Mouse (Mus musculus): ENCODE measurements around the gene Clhc1. TPM values are rescaled to one million over a fixed set of nuclear protein-coding genes. Genes with fewer than 3 reads are reported as not detected.

Gene Clhc1
- polyA plus RNA-seq, 1 experiment from 2014 or later = 0.42 TPM

DNA sequence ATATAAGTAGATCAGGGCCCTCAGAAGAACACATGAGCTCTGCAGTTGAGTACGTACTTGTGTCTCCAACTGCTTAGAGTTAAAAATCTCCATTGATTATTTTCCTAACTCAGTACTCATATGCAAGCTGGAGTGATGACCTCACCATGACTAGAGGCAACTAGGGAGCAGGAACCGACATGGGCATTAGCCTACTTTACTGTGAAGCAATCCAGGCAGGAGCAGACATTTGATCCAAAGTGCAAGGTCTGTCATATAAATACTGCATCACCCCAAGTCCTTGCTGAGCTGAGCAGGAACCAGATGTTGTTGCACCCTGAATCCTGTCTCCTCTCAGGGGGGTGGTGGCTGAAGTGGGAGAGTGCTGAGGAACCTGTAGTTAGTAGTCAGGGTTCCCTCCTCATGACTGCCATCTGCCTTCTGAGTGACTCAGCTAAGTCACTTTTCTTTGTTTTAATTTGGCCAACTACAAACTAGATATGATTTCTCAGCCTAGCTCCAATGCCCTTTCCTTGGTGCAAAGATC, 59.8 kb downstream of the Clhc1 start:
- H3K27ac ChIP-seq = no peak overlapping the region
- H3K79me2 ChIP-seq (ENCODE audit: inconsistent target) = no peaks in the 10 kb centered on the region
- no peaks in the 10 kb centered on the region for H3K36me3 ChIP-seq (ENCODE audit: inconsistent target)
- WGBS (ENCODE audit: missing documents) = 100% methylated on average over 2 of the region's 2 CpGs
- no peak overlapping the region for H3K4me3 ChIP-seq (ENCODE audit: inconsistent target)

GRCm38 (mm10) chr11:29609756-29610468, 62.2 kb downstream of the Clhc1 start:
- no peak overlapping the region for H3K27ac ChIP-seq
- H3K4me3 ChIP-seq (ENCODE audit: inconsistent target) = no peak overlapping the region
- no peaks in the 10 kb centered on the region for H3K36me3 ChIP-seq (ENCODE audit: inconsistent target)
- no peaks in the 10 kb centered on the region for H3K79me2 ChIP-seq (ENCODE audit: inconsistent target)
- WGBS (ENCODE audit: missing documents) = 80% methylated on average over 5 of the region's 5 CpGs

DNA sequence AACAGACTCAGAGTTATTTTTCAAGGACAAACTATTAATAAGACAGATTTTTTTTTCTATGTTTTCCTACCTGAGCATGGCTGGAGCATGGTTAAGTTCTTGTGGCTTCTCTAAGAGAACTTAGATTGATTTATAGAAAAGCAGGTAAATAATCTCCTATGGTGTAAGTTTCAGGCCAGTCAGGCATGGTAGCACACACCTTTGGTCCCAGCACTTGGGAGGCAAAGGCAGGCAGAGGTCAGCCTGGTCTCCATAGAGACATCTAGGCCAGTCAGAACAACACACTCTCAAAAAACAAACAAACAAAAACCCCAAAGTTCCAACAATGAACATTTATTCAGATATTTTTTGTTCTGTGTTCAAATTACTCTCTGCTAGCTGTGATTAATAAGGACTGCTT, 64.3 kb downstream of the Clhc1 start:
- no peak overlapping the region for H3K4me3 ChIP-seq (ENCODE audit: inconsistent target)
- no peak overlapping the region for H3K27ac ChIP-seq
- H3K79me2 ChIP-seq (ENCODE audit: inconsistent target) = no peaks in the 10 kb centered on the region
- no peaks in the 10 kb centered on the region for H3K36me3 ChIP-seq (ENCODE audit: inconsistent target)

DNA sequence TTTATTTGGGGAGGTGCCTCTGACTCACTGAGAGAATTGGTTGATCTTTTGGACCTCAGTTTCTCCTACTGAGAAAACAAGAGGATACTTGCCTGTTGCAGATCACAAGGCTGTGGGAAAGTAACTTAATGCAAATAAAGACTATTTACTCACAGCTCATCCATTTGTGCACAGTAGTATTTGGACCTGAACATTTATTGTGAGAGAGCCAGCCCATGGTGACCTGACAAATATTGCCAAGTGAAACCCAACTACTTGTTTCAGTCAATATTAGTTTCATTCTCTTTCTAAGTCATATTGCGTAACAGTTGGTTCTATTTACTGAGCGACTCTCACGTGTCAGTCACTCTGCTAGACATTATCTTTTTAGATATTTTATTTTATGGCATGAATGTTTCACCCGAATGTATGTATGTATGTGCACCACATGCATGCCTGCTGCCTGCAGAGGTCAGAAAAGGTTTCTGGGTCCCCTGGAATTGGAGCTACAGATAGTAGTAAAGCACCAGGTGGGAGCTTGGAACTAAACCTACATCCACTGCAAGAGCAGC, 65.5 kb downstream of the Clhc1 start:
- Histone ChIP-seq H3K79me2 (ENCODE audit: inconsistent target) (no peaks in the 10 kb centered on the region), H3K4me3 (ENCODE audit: inconsistent target) (no peak overlapping the region), H3K36me3 (ENCODE audit: inconsistent target) (no peaks in the 10 kb centered on the region), H3K27ac (no peak overlapping the region)
- WGBS (ENCODE audit: missing documents) = 94% methylated on average over 4 of the region's 4 CpGs

- WGBS (ENCODE audit: missing documents) = 86% methylated on average over 6 of the region's 6 CpGs
- H3K27ac ChIP-seq = no peak overlapping the region
- no peaks in the 10 kb centered on the region for H3K79me2 ChIP-seq (ENCODE audit: inconsistent target)
- no peaks in the 10 kb centered on the region for H3K36me3 ChIP-seq (ENCODE audit: inconsistent target)
- no peak overlapping the region for H3K4me3 ChIP-seq (ENCODE audit: inconsistent target)
These were observed 66.6 kb downstream of the Clhc1 start for GRCm38 (mm10) chr11:29614217-29614924.

GRCm38 (mm10) chr11:29622030-29622790, 74.5 kb downstream of the Clhc1 start:
- no peak overlapping the region for H3K4me3 ChIP-seq (ENCODE audit: inconsistent target)
- 97% methylated on average over 5 of the region's 5 CpGs for WGBS (ENCODE audit: missing documents)
- no peak overlapping the region for H3K27ac ChIP-seq
- no peaks in the 10 kb centered on the region for H3K79me2 ChIP-seq (ENCODE audit: inconsistent target)
- no peaks in the 10 kb centered on the region for H3K36me3 ChIP-seq (ENCODE audit: inconsistent target)

DNA sequence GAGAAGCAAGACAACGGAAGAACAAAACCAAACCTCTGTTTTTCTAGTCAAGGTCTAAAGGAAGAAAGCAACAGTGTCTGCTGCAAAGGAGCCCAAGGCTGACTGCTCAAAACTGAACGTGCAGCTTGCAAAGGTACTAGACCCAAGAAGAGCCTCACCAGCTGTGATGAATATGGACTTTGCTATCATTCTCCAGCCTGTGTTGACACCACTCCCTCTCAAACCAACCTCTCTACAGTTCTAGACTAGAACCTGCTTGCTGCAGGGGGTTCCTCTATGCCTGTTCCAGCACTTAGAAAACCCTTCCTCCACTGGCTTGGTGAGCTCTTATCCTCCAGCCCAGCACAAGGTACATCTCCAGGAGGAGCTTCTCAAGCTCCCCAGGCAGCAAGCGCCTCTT, 75.6 kb downstream of the Clhc1 start:
- H3K36me3 ChIP-seq (ENCODE audit: inconsistent target) = no peaks in the 10 kb centered on the region
- no peaks in the 10 kb centered on the region for H3K79me2 ChIP-seq (ENCODE audit: inconsistent target)
- no peak overlapping the region for H3K4me3 ChIP-seq (ENCODE audit: inconsistent target)
- WGBS (ENCODE audit: missing documents) = 100% methylated on average over 3 of the region's 3 CpGs
- no peak overlapping the region for H3K27ac ChIP-seq

DNA sequence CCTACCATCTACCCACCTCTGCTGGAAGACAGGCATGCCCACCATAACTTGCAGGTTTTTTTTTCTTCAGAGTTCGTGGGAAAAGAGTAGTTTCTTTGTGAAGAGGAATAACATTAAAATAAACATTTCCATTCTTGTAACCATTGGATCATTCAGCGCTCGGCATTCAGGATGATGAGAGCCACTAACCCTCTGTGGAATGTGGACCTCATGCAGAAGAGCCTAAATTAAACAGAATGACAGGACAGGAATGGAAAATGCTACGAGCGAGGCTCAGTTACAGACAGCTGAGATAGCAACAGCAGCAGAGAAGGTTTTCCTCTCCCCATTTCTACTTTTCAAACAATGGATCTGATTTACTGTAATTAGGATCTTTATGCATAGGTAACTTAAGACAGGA, 78.8 kb downstream of the Clhc1 start:
- H3K79me2 ChIP-seq (ENCODE audit: inconsistent target) = no peaks in the 10 kb centered on the region
- no peak overlapping the region for H3K4me3 ChIP-seq (ENCODE audit: inconsistent target)
- no peak overlapping the region for H3K27ac ChIP-seq
- WGBS (ENCODE audit: missing documents) = 95% methylated on average over 5 of the region's 5 CpGs
- no peaks in the 10 kb centered on the region for H3K36me3 ChIP-seq (ENCODE audit: inconsistent target)

DNA sequence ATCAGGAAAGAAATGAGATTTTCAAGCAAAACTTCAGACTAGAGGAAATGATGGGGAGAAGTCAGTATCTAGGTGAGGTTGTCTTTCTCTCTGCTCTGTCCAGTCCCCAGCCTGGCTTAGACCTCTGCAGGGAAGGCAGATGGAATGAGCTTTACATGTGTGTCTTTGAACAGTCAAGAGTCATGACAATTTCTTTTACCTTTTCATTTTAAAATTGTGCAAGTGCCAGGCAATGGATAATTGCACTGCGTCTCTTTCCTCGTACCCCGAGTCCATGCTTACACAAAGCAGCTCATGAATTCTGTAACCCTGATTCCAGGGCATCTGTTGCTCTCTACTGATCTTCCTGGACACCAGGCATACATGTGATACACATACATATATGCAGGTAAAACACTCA, 80.0 kb downstream of the Clhc1 start:
- 100% methylated on average over 3 of the region's 3 CpGs for WGBS (ENCODE audit: missing documents)

More for the DNA sequence above, 80.0 kb downstream of the Clhc1 start:
- Histone ChIP-seq H3K79me2 (ENCODE audit: inconsistent target) (no peaks in the 10 kb centered on the region), H3K27ac (no peak overlapping the region), H3K4me3 (ENCODE audit: inconsistent target) (no peak overlapping the region), H3K36me3 (ENCODE audit: inconsistent target) (no peaks in the 10 kb centered on the region)

Other genes with a start within 250 kb of the Clhc1 start
- 9.5 to 16.3 TPM (median 12.5 TPM) in 3 replicates for gene Ccdc88a, start 174.3 kb upstream of the Clhc1 start, polyA plus RNA-seq (2018)
- gene Prorsd1, start 32.9 kb upstream of the Clhc1 start, polyA plus RNA-seq (2018) = 21.0 to 49.9 TPM (median 28.5 TPM) in 3 replicates
- 21.0 to 31.8 TPM (median 21.2 TPM) in 3 replicates for gene Mtif2, start 21.5 kb upstream of the Clhc1 start, polyA plus RNA-seq (2018)
- gene Rps27a, start 159 bp downstream of the Clhc1 start, polyA plus RNA-seq (2018) = 595 to 1,446 TPM (median 1,246 TPM) in 3 replicates
- gene Rtn4, start 145.0 kb downstream of the Clhc1 start, polyA plus RNA-seq (2018) = 420 to 900 TPM (median 594 TPM) in 3 replicates